Mouse (Mus musculus): ENCODE results near the gene Fars2.

DNA sequence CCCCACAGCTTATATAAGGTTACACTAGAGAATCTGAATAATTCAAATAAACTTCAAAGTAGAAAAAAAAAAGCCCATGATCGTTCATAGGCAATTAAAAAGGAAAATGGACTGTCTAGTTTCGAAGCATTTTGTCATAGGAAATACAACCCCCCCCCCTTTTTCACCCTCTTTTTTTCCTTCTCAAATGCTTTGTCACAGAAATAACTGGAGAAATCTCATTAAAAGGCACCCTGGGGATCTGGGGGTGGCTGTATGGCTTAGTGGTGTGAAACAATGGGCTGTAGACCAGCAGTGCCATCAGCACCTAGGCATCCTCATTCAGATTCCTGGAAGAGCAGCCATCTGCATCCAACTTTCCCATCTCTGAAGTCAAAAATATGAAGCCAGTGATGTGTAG lies 64.0 kb downstream of the Fars2 start:
- TF ChIP-seq EP300 (IDR thresholded peaks at IDR 0.05; ENCODE audit: low read depth) (no peak), CTCF (IDR thresholded peaks at IDR 0.05; ENCODE audit: low read depth) (no peak)

All from liver, postnatal 0 days (tissue).